Mouse (Mus musculus) cerebellum, adult 2 months (tissue): ENCODE measurements at regions not wholly inside any gene's neighbourhood (a gene's known extent, or its start where the extent isn't known, plus 50 kb on each side); places are given as distances from the start of the nearest gene placed in this dataset.
A peak's percentile ranks its signal among the peaks of the same experiment; 100 is the strongest.
"Not testable (repeated sequence)": the region's sequence is repeated elsewhere in the genome, so short reads cannot be mapped to it uniquely, and the experiment has no call there.

Experiments
- DNase-seq, 2 experiments: peaks; one replicate each; pipeline ENCODE4 v3.0.0; 2021
- H3K27ac ChIP-seq: fragments of 200-500 bp; 2 replicates; pipeline ENCODE4 v1.5.1; 2012; ENCODE audit warnings: low read length, control low read depth, inconsistent platforms; ENCODE audit not compliant: insufficient read depth
- H3K27me3 ChIP-seq: fragments of 200-500 bp; 2 replicates; pipeline ENCODE4 v1.6.1; 2012; ENCODE audit warnings: inconsistent platforms, mild to moderate bottlenecking, low read length, moderate library complexity; ENCODE audit not compliant: control insufficient read depth, insufficient read depth
- H3K4me1 ChIP-seq: fragments of 200-500 bp; 2 replicates; pipeline ENCODE4 v1.6.1; 2011; ENCODE audit warnings: low read length; ENCODE audit not compliant: control insufficient read depth, insufficient read depth
- H3K4me3 ChIP-seq: fragments of 200-500 bp; replicated peaks from 2 replicates; pipeline ENCODE3; 2011; ENCODE audit warnings: mild to moderate bottlenecking, low read depth, low read length, control low read depth; ENCODE audit not compliant: insufficient read depth
- CTCF ChIP-seq: fragments of 200-500 bp; IDR thresholded peaks from 2 replicates; pipeline ENCODE4 v1.5.1; 2011; ENCODE audit warnings: low read depth, mild to moderate bottlenecking, control low read depth, low read length, moderate library complexity, borderline replicate concordance; ENCODE audit not compliant: insufficient read depth
- POLR2A ChIP-seq: fragments of 200-500 bp; IDR thresholded peaks from 2 replicates; pipeline ENCODE4 v1.6.1; 2011; ENCODE audit warnings: low read length, control low read depth, borderline replicate concordance; ENCODE audit not compliant: insufficient read depth
- WGBS: fragments of 180-500 bp; shearing (Covaris S2); methylation state at CpG from one replicate; pipeline ENCODE4 v1.1.7; 2018; 5-methylcytosine and 5-hydroxymethylcytosine counted together

- no peaks in the 10 kb centered on the region for H3K27me3 ChIP-seq
- 7% methylated on average over 5 of the region's 5 CpGs for WGBS
- DNase-seq: peak in 1 of 2 experiments; percentile 18
- no peak overlapping the region for H3K4me3 ChIP-seq
- H3K4me1 ChIP-seq: no peaks in the 10 kb centered on the region
- TF ChIP-seq CTCF: no peak
- TF ChIP-seq POLR2A: no peak
- H3K27ac ChIP-seq: no peak overlapping the region
Measured at GRCm38 (mm10) chr11:22458951-22459703, 52.8 kb upstream of the Tmem17 start.

DNA sequence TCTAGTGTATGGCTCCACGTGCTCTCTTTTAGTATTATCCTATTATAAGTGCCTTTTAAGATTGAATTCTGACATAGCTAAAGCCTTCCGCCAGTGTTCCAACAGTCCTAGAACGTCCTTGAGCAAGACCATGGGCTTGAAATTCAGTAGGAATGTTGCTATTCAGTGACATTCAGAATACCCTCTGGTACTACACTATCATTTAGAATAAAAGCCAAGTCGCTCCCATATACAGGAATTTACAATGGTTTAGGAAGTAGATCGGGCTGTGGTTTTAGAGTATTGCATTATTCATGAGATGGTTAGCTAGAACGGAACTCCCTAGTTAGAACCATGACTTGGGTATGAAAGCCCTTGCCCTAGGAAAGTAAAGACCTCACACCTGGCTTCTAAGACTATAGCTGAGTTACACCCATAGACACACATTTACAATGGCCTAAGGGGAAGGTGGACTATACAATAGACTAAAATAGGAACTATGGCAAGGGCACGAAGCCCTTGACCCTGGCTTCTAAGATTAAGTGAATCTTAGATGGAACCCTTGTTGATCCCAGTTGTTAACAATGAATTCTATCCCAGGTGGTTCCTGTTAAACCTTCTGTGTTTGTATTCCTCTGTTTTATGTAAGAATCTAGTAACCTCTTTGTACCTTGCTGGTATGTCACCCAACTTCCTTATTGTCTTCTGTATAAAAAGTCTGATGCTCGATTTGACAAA is 50.7 kb upstream of the Tmem17 start:
- WGBS: 90% methylated on average over 8 of the region's 8 CpGs
- not testable (repeated sequence) for H3K27ac ChIP-seq, H3K4me1 ChIP-seq, H3K27me3 ChIP-seq, DNase-seq, H3K4me3 ChIP-seq
